Mouse (Mus musculus): ENCODE results near the gene Pxylp1. TPM values are rescaled to one million over a fixed set of nuclear protein-coding genes. Genes with fewer than 3 reads are reported as not detected.

The Pxylp1 gene
- polyA plus RNA-seq, 1 experiment from 2014 or later = 3.4 TPM

DNA sequence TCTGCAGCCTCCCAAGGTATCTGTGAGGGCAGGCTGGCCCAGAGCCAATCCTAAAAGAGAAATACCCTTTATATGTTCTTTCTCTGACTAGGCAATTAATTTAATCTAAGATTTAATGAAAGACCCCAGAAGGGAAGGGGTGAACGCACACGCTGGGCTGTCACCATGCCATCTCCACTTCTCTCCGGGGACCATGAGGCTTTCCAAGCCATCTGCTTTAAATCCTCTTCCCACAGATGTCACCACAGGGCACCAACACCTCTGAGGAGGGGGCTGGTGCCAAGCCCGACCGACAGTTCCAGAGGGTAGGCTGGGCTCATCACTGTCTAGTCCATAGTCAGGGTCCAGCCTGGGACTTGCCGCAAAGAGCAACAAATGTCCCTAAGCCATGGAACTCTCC is 4.5 kb downstream of the Pxylp1 start:
- 19% methylated on average over 6 of the region's 6 CpGs for WGBS

DNA sequence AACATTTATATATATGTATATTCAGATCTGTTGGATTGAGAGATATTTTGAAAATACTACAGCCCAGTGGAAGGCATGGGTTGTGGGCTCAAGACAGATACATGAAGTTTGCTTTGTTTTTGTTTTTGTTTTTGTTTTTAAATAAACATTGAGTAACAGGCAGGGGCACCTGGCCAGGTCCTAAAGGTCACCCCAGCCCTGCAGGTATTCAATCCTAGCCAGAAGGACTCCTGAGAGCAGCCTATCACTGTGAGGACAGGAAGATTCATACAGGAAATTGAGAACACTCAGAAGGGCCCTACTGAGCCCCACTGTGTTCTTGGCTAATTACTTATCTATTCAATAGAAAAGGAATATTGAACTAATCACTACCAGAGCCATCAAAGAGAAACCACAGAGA is 5.0 kb downstream of the Pxylp1 start:
- Histone ChIP-seq H3K36me3 (ENCODE audit: control insufficient read depth, insufficient read depth, low read length) (no peaks in the 10 kb centered on the region), H3K27ac (ENCODE audit: low read depth, low read length) (no peak overlapping the region), H3K4me2 (no peak overlapping the region), H3K4me3 (ENCODE audit: low read depth, low read length) (no peak overlapping the region), H3K9ac (ENCODE audit: low read depth, low read length) (no peak overlapping the region), H3K9me3 (ENCODE audit: control insufficient read depth, low read length) (no peaks in the 10 kb centered on the region), H3K4me1 (replicated peaks; ENCODE audit: control insufficient read depth, insufficient read depth, low read length) (no peaks in the 10 kb centered on the region; the same call in 1 of the 2 replicates), H3K27me3 (replicated peaks; ENCODE audit: control insufficient read depth, insufficient read depth, low read length) (peaks cover 48% of the 10 kb centered on the region)
- DNase-seq (ENCODE audit: low spot score) = no peak
- ATAC-seq (replicated peaks; ENCODE audit: low FRiP score) = no peak

More for the DNA sequence above, 4.5 kb downstream of the Pxylp1 start:
- Histone ChIP-seq H3K9me3 (ENCODE audit: control insufficient read depth, low read length) (no peaks in the 10 kb centered on the region), H3K4me3 (ENCODE audit: low read depth, low read length) (no peak overlapping the region), H3K4me2 (no peak overlapping the region; the same call in 1 of the 2 replicates), H3K9ac (ENCODE audit: low read depth, low read length) (no peak overlapping the region), H3K27ac (ENCODE audit: low read depth, low read length) (no peak overlapping the region), H3K4me1 (replicated peaks; ENCODE audit: control insufficient read depth, insufficient read depth, low read length) (no peaks in the 10 kb centered on the region; the same call in 1 of the 2 replicates), H3K36me3 (ENCODE audit: control insufficient read depth, insufficient read depth, low read length) (no peaks in the 10 kb centered on the region), H3K27me3 (replicated peaks; ENCODE audit: control insufficient read depth, insufficient read depth, low read length) (peaks cover 48% of the 10 kb centered on the region)
- DNase-seq (ENCODE audit: low spot score) (no peak), ATAC-seq (replicated peaks; ENCODE audit: low FRiP score) (no peak)

GRCm38 (mm10) chr9:96885781-96886180 is 6.7 kb downstream of the Pxylp1 start:
- Histone ChIP-seq H3K4me3 (ENCODE audit: low read depth, low read length) (no peak overlapping the region), H3K36me3 (ENCODE audit: control insufficient read depth, insufficient read depth, low read length) (no peaks in the 10 kb centered on the region), H3K9me3 (ENCODE audit: control insufficient read depth, low read length) (no peaks in the 10 kb centered on the region), H3K27ac (ENCODE audit: low read depth, low read length) (no peak overlapping the region), H3K4me2 (no peak overlapping the region), H3K9ac (ENCODE audit: low read depth, low read length) (no peak overlapping the region), H3K4me1 (replicated peaks; ENCODE audit: control insufficient read depth, insufficient read depth, low read length) (no peaks in the 10 kb centered on the region; the same call in 1 of the 2 replicates), H3K27me3 (replicated peaks; ENCODE audit: control insufficient read depth, insufficient read depth, low read length) (peaks cover 42% of the 10 kb centered on the region)
- DNase-seq (ENCODE audit: low spot score) (no peak), ATAC-seq (replicated peaks; ENCODE audit: low FRiP score) (no peak)
- WGBS = 41% methylated on average over 3 of the region's 3 CpGs

DNA sequence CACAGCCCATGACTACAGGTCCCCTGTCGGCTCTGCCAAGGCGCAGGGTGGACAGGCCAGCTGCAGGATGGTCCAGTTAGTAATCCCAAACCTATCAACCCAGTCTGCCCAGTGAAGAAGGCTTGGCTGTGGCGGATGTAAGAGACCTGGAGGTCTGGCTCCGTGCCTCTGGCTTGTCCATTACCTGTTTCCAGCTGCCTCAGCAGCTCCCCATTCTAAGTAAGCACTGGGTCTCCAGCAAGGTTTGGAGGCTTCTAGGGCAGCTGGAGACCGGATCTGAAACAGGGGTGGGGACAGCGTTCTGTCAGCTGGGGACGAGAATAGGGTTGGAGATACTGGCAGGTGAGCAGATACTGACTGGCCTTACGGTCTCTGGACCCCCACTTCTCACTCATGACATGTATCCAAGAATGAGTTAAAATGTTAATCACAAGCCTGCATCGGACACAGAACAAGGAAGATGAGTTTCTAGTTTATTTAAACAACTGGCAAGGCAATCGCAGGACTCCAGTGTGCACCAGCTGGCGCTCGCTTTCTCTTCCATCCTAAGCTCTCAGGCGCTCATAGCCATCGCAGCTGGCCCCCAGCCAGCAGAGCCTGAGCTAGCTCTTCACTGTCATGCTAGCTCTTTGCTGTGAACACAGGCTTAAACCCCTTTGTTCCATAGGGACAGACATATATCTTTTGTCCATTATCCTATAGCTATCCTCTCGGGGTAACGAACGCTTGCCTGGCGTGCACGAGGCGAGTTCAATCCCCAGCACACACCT is 9.8 kb downstream of the Pxylp1 start:
- DNase-seq (ENCODE audit: low spot score) (no peak), ATAC-seq (replicated peaks; ENCODE audit: low FRiP score) (no peak)
- Histone ChIP-seq H3K27me3 (replicated peaks; ENCODE audit: control insufficient read depth, insufficient read depth, low read length) (peaks cover 13% of the 10 kb centered on the region), H3K9ac (ENCODE audit: low read depth, low read length) (no peak overlapping the region), H3K4me2 (no peak overlapping the region), H3K9me3 (ENCODE audit: control insufficient read depth, low read length) (no peaks in the 10 kb centered on the region), H3K4me1 (replicated peaks; ENCODE audit: control insufficient read depth, insufficient read depth, low read length) (no peaks in the 10 kb centered on the region), H3K36me3 (ENCODE audit: control insufficient read depth, insufficient read depth, low read length) (no peaks in the 10 kb centered on the region), H3K4me3 (ENCODE audit: low read depth, low read length) (no peak overlapping the region), H3K27ac (ENCODE audit: low read depth, low read length) (no peak overlapping the region)
- 84% methylated on average over 20 of the region's 20 CpGs for whole genome bisulfite sequencing

- 72% methylated on average over 6 of the region's 6 CpGs for WGBS
- DNase-seq (ENCODE audit: low spot score) (no peak), ATAC-seq (replicated peaks; ENCODE audit: low FRiP score) (no peak)
- Histone ChIP-seq H3K27ac (ENCODE audit: low read depth, low read length) (no peak overlapping the region), H3K9ac (ENCODE audit: low read depth, low read length) (no peak overlapping the region), H3K4me1 (replicated peaks; ENCODE audit: control insufficient read depth, insufficient read depth, low read length) (no peaks in the 10 kb centered on the region), H3K4me2 (no peak overlapping the region), H3K36me3 (ENCODE audit: control insufficient read depth, insufficient read depth, low read length) (no peaks in the 10 kb centered on the region), H3K27me3 (replicated peaks; ENCODE audit: control insufficient read depth, insufficient read depth, low read length) (peaks cover 5% of the 10 kb centered on the region), H3K4me3 (ENCODE audit: low read depth, low read length) (no peak overlapping the region), H3K9me3 (ENCODE audit: control insufficient read depth, low read length) (no peaks in the 10 kb centered on the region)
Measured at GRCm38 (mm10) chr9:96881901-96882300, 10.6 kb downstream of the Pxylp1 start.

DNA sequence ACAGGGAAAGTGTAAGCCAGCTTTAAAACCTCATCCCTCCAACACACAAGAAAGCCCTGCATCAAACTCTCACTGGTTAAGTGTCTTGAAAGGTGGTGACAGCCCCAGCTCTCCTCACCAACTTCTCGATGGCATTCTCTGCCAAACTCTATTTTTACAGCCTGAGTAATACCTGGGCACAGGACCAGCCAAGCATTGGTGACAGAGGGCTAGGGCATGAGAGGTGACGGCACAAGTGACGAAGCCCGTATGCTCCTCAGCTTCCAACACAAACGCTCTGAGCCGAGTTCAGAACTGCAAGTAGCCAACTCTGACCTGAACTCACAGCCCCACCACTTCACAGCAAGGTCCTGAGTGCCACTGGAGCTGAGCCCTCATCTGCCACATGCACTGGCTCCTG is 13.4 kb downstream of the Pxylp1 start:
- H3K4me2 ChIP-seq = no peak overlapping the region
- DNase-seq (ENCODE audit: low spot score) (no peak), ATAC-seq (replicated peaks; ENCODE audit: low FRiP score) (no peak)
- 83% methylated on average over 6 of the region's 6 CpGs for WGBS
- H3K4me1 ChIP-seq (replicated peaks; ENCODE audit: control insufficient read depth, insufficient read depth, low read length) = no peaks in the 10 kb centered on the region
- no peaks in the 10 kb centered on the region for H3K27me3 ChIP-seq (replicated peaks; ENCODE audit: control insufficient read depth, insufficient read depth, low read length)
- H3K4me3 ChIP-seq (ENCODE audit: low read depth, low read length) = no peak overlapping the region
- no peak overlapping the region for H3K9ac ChIP-seq (ENCODE audit: low read depth, low read length)
- no peaks in the 10 kb centered on the region for H3K9me3 ChIP-seq (ENCODE audit: control insufficient read depth, low read length)
- no peaks in the 10 kb centered on the region for H3K36me3 ChIP-seq (ENCODE audit: control insufficient read depth, insufficient read depth, low read length)
- no peak overlapping the region for H3K27ac ChIP-seq (ENCODE audit: low read depth, low read length)

DNA sequence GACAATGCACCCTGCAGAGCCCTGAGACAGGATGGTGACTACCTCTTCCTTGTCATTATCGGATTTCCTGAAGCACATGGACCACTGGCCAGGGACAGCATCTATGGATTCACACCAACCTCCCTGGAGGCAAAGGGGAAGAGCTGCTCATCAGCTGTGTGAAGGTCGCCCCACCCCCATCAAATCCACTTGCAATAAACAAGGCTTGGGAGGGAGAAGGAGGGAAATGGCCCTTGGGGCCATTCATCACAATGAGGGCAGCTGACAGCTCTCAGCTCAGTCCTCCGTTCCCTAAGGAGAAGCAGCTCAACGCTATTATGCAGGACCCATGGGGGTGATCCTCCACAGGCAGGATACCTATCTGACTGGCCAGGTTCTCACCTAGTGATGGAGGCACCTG is 14.0 kb downstream of the Pxylp1 start:
- Histone ChIP-seq H3K9ac (ENCODE audit: low read depth, low read length) (no peak overlapping the region), H3K27ac (ENCODE audit: low read depth, low read length) (no peak overlapping the region), H3K4me2 (no peak overlapping the region), H3K27me3 (replicated peaks; ENCODE audit: control insufficient read depth, insufficient read depth, low read length) (no peaks in the 10 kb centered on the region), H3K4me1 (replicated peaks; ENCODE audit: control insufficient read depth, insufficient read depth, low read length) (no peaks in the 10 kb centered on the region), H3K36me3 (ENCODE audit: control insufficient read depth, insufficient read depth, low read length) (no peaks in the 10 kb centered on the region), H3K4me3 (ENCODE audit: low read depth, low read length) (no peak overlapping the region), H3K9me3 (ENCODE audit: control insufficient read depth, low read length) (no peaks in the 10 kb centered on the region)
- 29% methylated on average over 4 of the region's 4 CpGs for WGBS
- DNase-seq (ENCODE audit: low spot score) = no peak
- no peak for ATAC-seq (replicated peaks; ENCODE audit: low FRiP score)

DNA sequence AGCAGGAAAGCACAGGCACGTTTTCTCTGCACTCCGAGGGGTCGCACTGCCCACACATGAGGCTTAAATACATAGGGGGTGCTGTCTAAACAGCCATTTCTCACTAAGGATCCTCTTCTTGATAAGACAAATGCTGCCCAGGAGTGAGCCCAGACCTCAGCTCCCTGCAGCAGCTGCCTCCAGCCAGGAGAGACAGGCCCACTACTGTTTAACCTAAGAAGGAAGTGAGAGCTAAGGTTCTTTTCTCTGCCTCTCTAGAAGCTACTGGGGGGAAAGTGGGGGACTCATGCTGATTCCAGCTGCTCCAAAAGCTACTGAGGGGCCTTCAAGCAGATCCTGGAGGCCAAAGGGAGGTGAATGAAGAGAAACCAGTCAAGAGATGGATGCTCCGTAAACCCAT is 16.8 kb downstream of the Pxylp1 start:
- H3K27me3 ChIP-seq (replicated peaks; ENCODE audit: control insufficient read depth, insufficient read depth, low read length) = no peaks in the 10 kb centered on the region
- H3K36me3 ChIP-seq (ENCODE audit: control insufficient read depth, insufficient read depth, low read length) = no peaks in the 10 kb centered on the region
- H3K4me3 ChIP-seq (ENCODE audit: low read depth, low read length) = no peak overlapping the region
- H3K4me1 ChIP-seq (replicated peaks; ENCODE audit: control insufficient read depth, insufficient read depth, low read length) = no peaks in the 10 kb centered on the region
- ATAC-seq (replicated peaks; ENCODE audit: low FRiP score) (no peak), DNase-seq (ENCODE audit: low spot score) (no peak)
- no peak overlapping the region for H3K27ac ChIP-seq (ENCODE audit: low read depth, low read length)
- no peak overlapping the region for H3K4me2 ChIP-seq
- H3K9ac ChIP-seq (ENCODE audit: low read depth, low read length) = no peak overlapping the region
- WGBS = 61% methylated on average over 4 of the region's 4 CpGs
- H3K9me3 ChIP-seq (ENCODE audit: control insufficient read depth, low read length) = no peaks in the 10 kb centered on the region

- Histone ChIP-seq H3K4me2 (no peak overlapping the region), H3K27me3 (replicated peaks; ENCODE audit: control insufficient read depth, insufficient read depth, low read length) (no peaks in the 10 kb centered on the region), H3K4me1 (replicated peaks; ENCODE audit: control insufficient read depth, insufficient read depth, low read length) (no peaks in the 10 kb centered on the region), H3K9me3 (ENCODE audit: control insufficient read depth, low read length) (no peaks in the 10 kb centered on the region), H3K9ac (ENCODE audit: low read depth, low read length) (no peak overlapping the region), H3K36me3 (ENCODE audit: control insufficient read depth, insufficient read depth, low read length) (no peaks in the 10 kb centered on the region), H3K27ac (ENCODE audit: low read depth, low read length) (no peak overlapping the region), H3K4me3 (ENCODE audit: low read depth, low read length) (no peak overlapping the region)
- WGBS = 67% methylated on average over 5 of the region's 5 CpGs
- no peak for DNase-seq (ENCODE audit: low spot score)
- ATAC-seq (replicated peaks; ENCODE audit: low FRiP score) = no peak
Measured at GRCm38 (mm10) chr9:96873082-96873481, 19.4 kb downstream of the Pxylp1 start.
